Mouse (Mus musculus) B cell, adult (primary cell): Measurements from ENCODE around the gene Deaf1. TPM values are rescaled to one million over a fixed set of nuclear protein-coding genes. Genes with fewer than 3 reads are reported as not detected.

Experiments used
- total RNA-seq: library from RNA; stranded (reverse); gene quantifications from 4 replicates; pipeline ENCODE4 v1.2.4, GENCODE M21; 2023; ENCODE audit not compliant: inconsistent age

Deaf1 gene
- total RNA-seq = 33.9 to 38.7 TPM (median 37.0 TPM) in 4 replicates

DNA sequence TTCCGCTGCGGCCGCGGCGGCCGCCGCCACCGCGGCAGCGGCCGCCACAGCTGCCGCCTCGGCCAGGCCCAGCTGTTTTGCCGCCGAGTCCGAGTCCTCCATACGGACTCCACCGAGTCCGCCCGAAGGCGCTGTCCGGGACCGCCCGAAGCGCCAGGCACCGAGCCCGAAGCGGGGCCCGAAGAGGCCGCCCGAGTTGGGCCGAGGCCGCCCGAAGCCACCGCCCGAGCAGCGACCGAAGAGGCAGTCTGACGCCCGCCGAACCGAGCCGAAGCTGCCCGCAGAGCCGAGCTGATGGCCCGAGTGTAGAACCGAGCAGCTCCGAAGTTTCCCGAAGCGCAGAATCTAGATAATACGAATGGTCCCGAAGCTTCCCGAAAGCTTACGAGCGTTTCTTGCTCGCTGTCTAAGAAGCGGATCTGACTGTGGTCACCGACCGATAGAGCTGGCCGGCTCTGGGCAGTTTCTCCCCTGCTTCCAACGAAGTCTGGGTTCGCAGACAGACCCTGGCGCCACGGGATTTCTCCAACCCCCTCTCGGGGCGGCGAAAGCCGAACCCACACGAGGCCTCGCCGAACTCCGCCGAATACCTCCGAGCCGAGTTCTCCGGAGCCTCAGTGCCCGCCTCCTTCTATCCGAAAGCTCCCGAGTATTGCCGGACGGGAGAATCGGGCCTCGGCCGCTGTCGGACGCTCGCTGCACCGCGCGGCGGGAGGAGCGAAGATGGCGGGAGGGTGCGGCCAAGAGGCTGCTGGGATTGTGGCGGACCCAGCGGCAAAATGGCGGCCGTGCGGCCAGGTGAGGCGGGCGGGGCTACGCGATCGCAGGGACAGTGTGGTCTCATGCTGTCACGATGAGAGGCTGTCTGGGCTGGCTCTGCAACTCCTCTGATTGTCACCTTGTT lies at the start of gene Deaf1, which contains the start of gene Tmem80:
Deaf1 (minus strand) TSS at position 222 of the 904 bp plus-strand sequence.
Tmem80 (plus strand) TSS at position 271 of the 904 bp plus-strand sequence.

GRCm38 (mm10) chr7:141338576-141339131 lies 11.2 kb upstream of the Deaf1 start, which contains the start of gene Eps8l2:
Gene Eps8l2, plus strand, starts transcription at chr7:141338880.

DNA sequence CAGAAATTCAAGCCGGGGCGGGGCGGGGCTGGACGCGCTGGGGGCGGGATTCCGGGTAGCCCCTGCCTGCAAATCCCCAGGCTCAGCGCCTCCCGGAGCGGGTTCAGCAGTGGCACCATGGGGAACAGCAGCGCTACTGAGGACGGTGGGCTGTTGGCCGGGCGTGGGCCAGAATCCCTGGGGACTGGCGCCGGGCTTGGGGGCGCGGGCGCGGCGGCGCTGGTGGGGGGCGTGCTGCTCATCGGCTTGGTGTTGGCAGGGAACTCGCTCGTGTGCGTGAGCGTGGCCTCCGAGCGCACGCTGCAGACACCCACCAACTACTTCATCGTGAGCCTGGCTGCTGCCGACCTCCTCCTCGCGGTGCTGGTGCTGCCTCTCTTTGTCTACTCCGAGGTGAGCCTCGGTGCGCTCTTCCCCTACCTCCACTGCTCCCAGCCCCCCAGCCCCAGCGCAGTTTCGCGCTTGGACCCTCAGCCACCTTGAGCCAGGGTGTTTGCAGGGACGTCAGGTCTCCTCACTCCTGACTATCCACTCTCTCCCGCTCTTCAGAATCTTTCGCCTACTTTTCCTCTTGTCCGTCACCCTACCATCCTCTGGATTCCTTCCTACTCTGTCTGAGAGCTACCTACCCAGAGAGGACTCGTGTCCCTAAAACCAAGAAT lies 35.4 kb downstream of the Deaf1 start, which contains the start of gene Drd4:
Drd4 (plus strand) TSS at position 86 of the 662 bp plus-strand sequence.

DNA sequence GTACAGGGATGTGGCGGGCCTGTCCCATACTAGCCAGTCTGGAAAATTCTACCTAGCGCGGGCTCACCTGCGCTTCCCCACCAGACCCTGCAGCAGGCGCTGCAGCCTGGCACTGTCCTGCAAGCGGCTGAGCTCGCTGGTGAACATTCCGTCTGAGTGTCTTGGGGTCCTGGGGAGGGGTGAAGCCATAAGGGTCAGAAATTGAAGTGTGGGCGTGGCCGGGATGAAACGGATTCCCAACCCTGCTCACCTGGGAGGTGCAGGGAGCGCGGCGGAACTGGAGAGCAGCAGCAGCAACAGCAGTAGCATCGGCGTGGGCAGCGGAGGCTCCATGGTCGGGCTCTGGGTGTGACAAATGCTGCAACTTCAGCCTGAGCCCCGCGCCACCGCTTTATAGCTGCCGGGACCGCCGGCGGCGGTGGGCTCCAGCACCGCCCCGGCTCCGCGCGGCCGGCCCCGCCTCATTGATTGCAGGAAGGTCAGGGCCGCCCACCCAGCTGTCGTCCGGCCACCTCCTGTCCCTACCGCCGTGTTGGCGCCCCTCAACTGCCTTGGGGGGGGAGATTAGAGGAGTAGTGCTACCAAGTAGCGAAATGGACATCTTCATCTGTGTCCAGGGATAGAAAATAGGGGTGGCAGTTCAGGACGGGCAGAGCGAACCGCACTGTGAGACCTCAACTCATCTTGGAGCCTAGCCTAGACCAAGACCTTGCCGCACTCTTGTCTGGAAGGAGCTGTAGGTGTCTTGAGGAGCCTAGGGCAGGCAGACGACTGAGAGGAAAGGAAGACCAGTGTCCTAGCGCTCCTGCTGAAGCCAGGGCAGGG lies 48.5 kb downstream of the Deaf1 start, which contains the start of gene Sct:
Sct (minus strand) TSS at position 368 of the 825 bp plus-strand sequence.

GRCm38 (mm10) chr7:141276546-141276945 lies 50.9 kb downstream of the Deaf1 start, which contains the start of gene Cdhr5:
Gene Cdhr5, minus strand, starts transcription at chr7:141276786.

GRCm38 (mm10) chr7:141265739-141266561 lies 61.5 kb downstream of the Deaf1 start, which contains the start of gene Irf7:
Gene Irf7, minus strand, starts transcription at chr7:141266481.

Other genes with a start within 250 kb of the Deaf1 start
- 22.4 to 30.5 TPM (median 27.5 TPM) in 4 replicates for gene Pkp3, start 249.5 kb downstream of the Deaf1 start, total RNA-seq
- 35.5 to 39.1 TPM (median 37.6 TPM) in 4 replicates for gene Sigirr, start 227.1 kb downstream of the Deaf1 start, total RNA-seq
- not detected in 4 replicates for gene Ano9, start 209.9 kb downstream of the Deaf1 start, total RNA-seq
- 7.8 to 11.5 TPM (median 9.6 TPM) in 4 replicates for gene Ptdss2, start 205.3 kb downstream of the Deaf1 start, total RNA-seq
- gene Rnh1, start 154.8 kb downstream of the Deaf1 start, total RNA-seq = 67.1 to 79.0 TPM (median 70.2 TPM) in 4 replicates
- gene Hras, start 133.7 kb downstream of the Deaf1 start, total RNA-seq = 22.9 to 33.3 TPM (median 30.1 TPM) in 4 replicates
- 6.7 to 10.0 TPM (median 8.1 TPM) in 4 replicates for gene Lrrc56, start 133.5 kb downstream of the Deaf1 start, total RNA-seq
- gene Lmntd2, start 113.6 kb downstream of the Deaf1 start, total RNA-seq = 3.7 to 4.6 TPM (median 4.1 TPM) in 4 replicates
- 8.4 to 13.1 TPM (median 10.6 TPM) in 4 replicates for gene Rassf7, start 111.8 kb downstream of the Deaf1 start, total RNA-seq
- gene Phrf1, start 98.9 kb downstream of the Deaf1 start, total RNA-seq = 136 to 148 TPM (median 141 TPM) in 4 replicates
- 32.3 to 66.0 TPM (median 40.5 TPM) in 4 replicates for gene Irf7, start 61.2 kb downstream of the Deaf1 start, total RNA-seq
- not detected in 4 replicates for gene Cdhr5, start 50.9 kb downstream of the Deaf1 start, total RNA-seq
- not detected in 4 replicates for gene Sct, start 48.6 kb downstream of the Deaf1 start, total RNA-seq
- not detected in 4 replicates for gene Drd4, start 35.7 kb downstream of the Deaf1 start, total RNA-seq
- 14.7 to 20.5 TPM (median 19.9 TPM) in 4 replicates for gene Tmem80, start within 50 bp of the Deaf1 start, total RNA-seq
- 1.2 TPM in 1 of 4 replicates, not detected in the others for gene Eps8l2, start 11.2 kb upstream of the Deaf1 start, total RNA-seq
- 139 to 149 TPM (median 140 TPM) in 4 replicates for gene Taldo1, start 64.5 kb upstream of the Deaf1 start, total RNA-seq
- 34.1 to 35.8 TPM (median 34.8 TPM) in 4 replicates for gene Gatd1, start 86.4 kb upstream of the Deaf1 start, total RNA-seq
- not detected in 4 replicates for gene Cend1, start 101.8 kb upstream of the Deaf1 start, total RNA-seq
- gene Slc25a22, start 110.2 kb upstream of the Deaf1 start, total RNA-seq = 44.4 to 46.9 TPM (median 46.3 TPM) in 4 replicates
- 5.6 to 6.9 TPM (median 6.6 TPM) in 4 replicates for gene Pidd1, start 116.3 kb upstream of the Deaf1 start, total RNA-seq
- gene Rplp2, start 119.7 kb upstream of the Deaf1 start, total RNA-seq = 2,310 to 2,622 TPM (median 2,359 TPM) in 4 replicates
- gene Pnpla2, start 127.5 kb upstream of the Deaf1 start, total RNA-seq = 49.9 to 60.8 TPM (median 54.8 TPM) in 4 replicates
- not detected in 4 replicates for gene Cracr2b, start 133.4 kb upstream of the Deaf1 start, total RNA-seq
- 8.1 to 14.8 TPM (median 10.3 TPM) in 4 replicates for gene Cd151, start 139.7 kb upstream of the Deaf1 start, total RNA-seq
- 16.3 to 21.7 TPM (median 16.8 TPM) in 4 replicates for gene Polr2l, start 147.4 kb upstream of the Deaf1 start, total RNA-seq
- gene Tspan4, start 147.6 kb upstream of the Deaf1 start, total RNA-seq = 2.1 to 4.1 TPM (median 3.3 TPM) in 4 replicates
- gene Chid1, start 212.2 kb upstream of the Deaf1 start, total RNA-seq = 21.3 to 25.0 TPM (median 22.2 TPM) in 4 replicates
- 37.2 to 43.5 TPM (median 39.6 TPM) in 4 replicates for gene Ap2a2, start 234.5 kb upstream of the Deaf1 start, total RNA-seq